Mouse (Mus musculus): ENCODE measurements around the gene Smap2. TPM values are rescaled to one million over a fixed set of nuclear protein-coding genes. Genes with fewer than 3 reads are reported as not detected.

Gene Smap2
- total and polyA plus RNA-seq, 3 experiments: 20.1 to 110 (median 29.1) TPM

- TF ChIP-seq E2F4 (IDR thresholded peaks at IDR 0.05; ENCODE audit: insufficient replicate concordance, low read depth, low read length) (no peak), CHD1 (IDR thresholded peaks at IDR 0.05; ENCODE audit: low read depth, low read length) (no peak), GABPA (IDR thresholded peaks at IDR 0.05; ENCODE audit: insufficient replicate concordance, low read depth, low read length) (no peak), ZMIZ1 (IDR thresholded peaks at IDR 0.05; ENCODE audit: low read depth, low read length) (no peak), MXI1 (IDR thresholded peaks at IDR 0.05; ENCODE audit: low read depth, low read length) (no peak; the same call in 1 of the 2 replicates), ZNF384 (IDR thresholded peaks at IDR 0.05; ENCODE audit: low read depth, low read length) (peak; percentile 51; the same call in 1 of the 2 replicates), ELF1 (IDR thresholded peaks at IDR 0.05; ENCODE audit: low read depth, low read length) (no peak), TCF12 (IDR thresholded peaks at IDR 0.05; ENCODE audit: low read depth, low read length) (no peak), MEF2A (IDR thresholded peaks at IDR 0.05; ENCODE audit: borderline replicate concordance, low read depth, low read length) (peak; percentile 13; the same call in 1 of the 2 replicates), UBTF (IDR thresholded peaks at IDR 0.05; ENCODE audit: low read depth, low read length) (no peak), IRF4 (IDR thresholded peaks at IDR 0.05; ENCODE audit: low read depth, low read length) (no peak; the same call in 1 of the 2 replicates), CHD2 (IDR thresholded peaks at IDR 0.05; ENCODE audit: low read length) (no peak), JUN (IDR thresholded peaks at IDR 0.05; ENCODE audit: insufficient read depth, low read depth, low read length) (no peak)
These were observed 13.4 kb downstream of the Smap2 start (continued) for GRCm38 (mm10) chr4:121003611-121004091.

DNA sequence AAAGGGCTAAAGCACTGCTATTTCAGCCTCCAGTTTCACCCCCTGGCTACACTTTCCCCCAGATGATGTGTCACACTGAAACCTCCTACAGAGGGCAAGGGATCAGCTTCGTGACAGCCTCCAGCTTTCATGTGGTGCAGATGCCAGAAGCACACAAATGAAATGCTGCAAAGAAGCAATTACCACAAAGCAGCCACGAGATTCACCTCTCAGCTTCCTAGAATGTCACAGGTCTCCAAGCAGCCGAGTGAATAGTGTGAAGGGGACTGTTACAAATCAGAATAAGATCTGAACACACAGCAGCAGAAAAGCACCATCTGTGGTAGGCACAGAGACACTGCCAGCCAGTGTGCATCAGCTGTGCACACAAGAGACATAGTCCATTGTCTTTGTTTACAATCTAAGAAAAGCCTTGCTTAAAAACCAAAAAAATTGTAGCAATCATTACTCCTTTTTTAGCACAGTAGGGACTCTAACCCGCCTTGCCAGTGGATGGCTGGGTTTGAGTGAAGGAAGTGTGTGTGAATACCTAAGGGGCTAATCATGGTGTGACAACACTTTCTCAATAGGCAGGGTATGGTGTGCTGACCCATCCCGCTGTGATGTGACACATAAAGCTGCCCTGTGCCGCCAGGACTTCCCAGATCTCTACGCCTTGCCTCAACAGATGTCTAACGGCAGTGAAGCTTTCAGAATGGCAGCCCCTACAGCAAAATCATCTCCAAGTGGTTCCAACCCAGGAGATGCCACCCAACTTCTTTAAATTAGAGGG, 14.5 kb downstream of the Smap2 start:
- no peaks in the 10 kb centered on the region for H3K27me3 ChIP-seq (replicated peaks)
- peak; percentile 59 for DNase-seq (ENCODE audit: extremely low read depth)
- in situ Hi-C loops (cut with MboI; ENCODE audit: low pct_ligation_motif_present, low pct_unique_long_range_greater_than_20kb, low sequenced_read_pairs): no loop called here
- dilution Hi-C loops (cut with MboI; ENCODE audit: extremely low pct_ligation_motif_present, extremely low pct_unique_long_range_greater_than_20kb, low sequenced_read_pairs): no loop called here
- peaks cover 73% of the 10 kb centered on the region for H3K79me2 ChIP-seq (replicated peaks; ENCODE audit: control insufficient read depth, extremely low read depth, insufficient read depth, poor library complexity, severe bottlenecking)
- H3K36me3 ChIP-seq (replicated peaks in 1 of 2; ENCODE audit: control insufficient read depth in 1 of 2, insufficient read depth in 1 of 2, low read length in 1 of 2): peaks cover 0 to 20% of the 10 kb centered on the region in 2 experiments
- H3K27ac ChIP-seq (ENCODE audit: insufficient read depth, low read depth): peak overlapping the region; percentile 63; the same call in 1 of the 2 replicates
- peaks cover 26 to 90% of the 10 kb centered on the region in 2 experiments for H3K4me1 ChIP-seq (ENCODE audit: control insufficient read depth in 1 of 2, insufficient read depth in 2 of 2)
- H3K4me2 ChIP-seq (ENCODE audit: insufficient read depth, low read depth, poor library complexity, severe bottlenecking): peak overlapping the region; percentile 29
- no peaks in the 10 kb centered on the region for H3K9me3 ChIP-seq (replicated peaks; ENCODE audit: low read length)
- H3K9ac ChIP-seq (ENCODE audit: insufficient read depth, low read depth): peak overlapping the region; percentile 16; the same call in 1 of the 2 replicates
- H3K4me3 ChIP-seq (replicated peaks in 1 of 3; ENCODE audit: low read depth in 2 of 3, low read length in 2 of 3, poor library complexity in 1 of 3): peak overlapping the region; percentile 10 to 26 (median 17)
- TF ChIP-seq NRF1 (IDR thresholded peaks at IDR 0.05; ENCODE audit: low read depth, low read length): no peak
- 0 out of 2 replicates have a peak, but pooled peaks have one; percentile 18 for TF ChIP-seq TCF12 (IDR thresholded peaks at IDR 0.05; ENCODE audit: low read depth, low read length)
- no peak for TF ChIP-seq MYC (IDR thresholded peaks at IDR 0.05; ENCODE audit: low read depth, low read length)
- TF ChIP-seq IRF4 (IDR thresholded peaks at IDR 0.05; ENCODE audit: low read depth, low read length): peak; percentile 59; the same call in 1 of the 2 replicates
- TF ChIP-seq CHD2 (IDR thresholded peaks at IDR 0.05; ENCODE audit: low read length): no peak
- TF ChIP-seq POLR2A (IDR thresholded peaks at IDR 0.05; ENCODE audit: low read depth, low read length): no peak
- no peak; the same call in 1 of the 2 replicates for TF ChIP-seq CHD1 (IDR thresholded peaks at IDR 0.05; ENCODE audit: low read depth, low read length)
- 0 out of 2 replicates have a peak, but pooled peaks have one; percentile 7 for TF ChIP-seq MAFK (IDR thresholded peaks at IDR 0.05; ENCODE audit: insufficient replicate concordance, low read length)
- no peak; a peak in 1 of 4 replicates for TF ChIP-seq CTCF (conservative IDR thresholded peaks at IDR 0.05 in 1 of 2, IDR thresholded peaks at IDR 0.05 in 1 of 2; ENCODE audit: low read depth in 2 of 2, low read length in 2 of 2)
- TF ChIP-seq POLR2AphosphoS2 (IDR thresholded peaks at IDR 0.05; ENCODE audit: low read depth, low read length): no peak
- peak; percentile 23; the same call in 1 of the 2 replicates for TF ChIP-seq EP300 (IDR thresholded peaks at IDR 0.05; ENCODE audit: low read length)
- no peak for TF ChIP-seq TBP (conservative IDR thresholded peaks at IDR 0.05; ENCODE audit: low read depth, low read length)
- peak; percentile 55 for TF ChIP-seq BHLHE40 (IDR thresholded peaks at IDR 0.05; ENCODE audit: low read depth, low read length)
- TF ChIP-seq NELFE (IDR thresholded peaks at IDR 0.05; ENCODE audit: low read depth, low read length): no peak
- TF ChIP-seq JUN (IDR thresholded peaks at IDR 0.05; ENCODE audit: insufficient read depth, low read depth, low read length): no peak
- no peak for TF ChIP-seq ZMIZ1 (IDR thresholded peaks at IDR 0.05; ENCODE audit: low read depth, low read length)
- TF ChIP-seq MEF2A (IDR thresholded peaks at IDR 0.05; ENCODE audit: borderline replicate concordance, low read depth, low read length): 0 out of 2 replicates have a peak, but pooled peaks have one; percentile 24
- TF ChIP-seq SMC3 (IDR thresholded peaks at IDR 0.05; ENCODE audit: low read depth, low read length): no peak
- no peak for TF ChIP-seq PAX5 (IDR thresholded peaks at IDR 0.05; ENCODE audit: low read length)
- TF ChIP-seq ZC3H11A (IDR thresholded peaks at IDR 0.05; ENCODE audit: low read depth, low read length): no peak
- no peak for TF ChIP-seq UBTF (IDR thresholded peaks at IDR 0.05; ENCODE audit: low read depth, low read length)
- peak; percentile 73 for TF ChIP-seq MXI1 (IDR thresholded peaks at IDR 0.05; ENCODE audit: low read depth, low read length)
- no peak for TF ChIP-seq GABPA (IDR thresholded peaks at IDR 0.05; ENCODE audit: insufficient replicate concordance, low read depth, low read length)
- no peak for TF ChIP-seq ELF1 (IDR thresholded peaks at IDR 0.05; ENCODE audit: low read depth, low read length)
- peak; percentile 56; the same call in 1 of the 2 replicates for TF ChIP-seq SIN3A (IDR thresholded peaks at IDR 0.05; ENCODE audit: low read length)
- no peak for TF ChIP-seq MAZ (IDR thresholded peaks at IDR 0.05; ENCODE audit: low read depth, low read length)
- TF ChIP-seq RCOR1 (conservative IDR thresholded peaks at IDR 0.05; ENCODE audit: low read depth, low read length): no peak
